Mouse (Mus musculus): ENCODE measurements around the gene Cdc42ep2. TPM values are rescaled to one million over a fixed set of nuclear protein-coding genes. Genes with fewer than 3 reads are reported as not detected.

The Cdc42ep2 gene
- polyA plus RNA-seq, 2 experiments from 2014 or later: 0.34 TPM; not detected in 1

DNA sequence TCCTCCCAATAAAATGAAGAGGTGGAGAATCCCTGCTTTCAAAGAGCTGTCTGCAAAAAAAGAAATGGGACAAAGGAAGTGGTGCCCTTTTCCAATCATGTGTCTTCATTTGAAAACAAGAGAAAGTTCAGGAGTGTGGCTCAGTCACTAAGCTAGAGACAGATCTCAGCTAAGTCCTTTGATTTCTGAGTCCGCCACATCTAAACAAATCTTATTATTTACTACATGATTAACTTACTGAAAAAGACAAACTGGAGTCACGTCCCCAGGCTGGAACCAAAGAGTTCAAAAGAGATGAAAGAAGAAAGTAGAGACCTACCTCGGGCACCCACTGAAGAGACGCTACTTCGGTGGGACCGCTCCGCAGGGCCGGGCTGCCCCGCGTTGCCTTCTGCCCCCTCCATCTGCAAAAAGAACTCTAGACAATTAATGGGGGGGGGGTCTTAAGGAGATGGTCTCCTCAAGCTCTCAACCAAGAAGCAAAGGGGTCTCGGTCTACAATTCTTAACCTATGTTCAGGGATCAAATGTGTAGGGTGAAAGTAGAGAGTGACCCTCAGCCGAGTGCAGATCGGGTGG lies 50.1 kb downstream of the Cdc42ep2 start:
- ATAC-seq: no peak

DNA sequence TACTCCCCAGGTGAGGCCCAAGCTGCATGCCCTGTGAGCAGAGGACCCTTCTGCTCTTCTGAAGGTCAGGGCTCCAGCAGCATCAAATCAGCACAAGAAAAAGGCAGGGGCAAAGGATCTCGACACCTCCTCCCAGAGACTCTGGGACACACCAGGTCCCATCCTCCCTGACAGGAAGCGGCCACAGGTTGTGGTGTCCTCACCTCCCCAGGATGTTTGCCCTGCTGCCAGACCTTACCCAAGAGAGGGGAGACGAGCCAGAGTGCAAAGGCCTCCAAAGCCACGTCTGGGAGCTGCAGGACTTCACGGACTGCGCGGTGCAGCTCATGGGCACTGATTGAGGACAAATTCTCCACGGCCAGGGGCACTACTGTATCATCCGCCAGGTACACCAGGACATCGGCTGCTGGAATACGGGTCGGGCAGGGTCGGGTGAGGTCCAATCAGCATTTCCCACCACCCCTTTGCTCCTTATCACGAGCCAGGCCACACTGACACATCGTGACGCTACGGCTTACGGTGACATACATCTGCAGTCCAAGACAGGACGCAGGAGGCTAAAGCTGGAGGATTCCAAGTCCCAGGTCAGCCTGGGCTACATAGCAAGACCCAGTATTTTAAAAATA lies 51.6 kb downstream of the Cdc42ep2 start:
- no peak for ATAC-seq

- no peak for ATAC-seq
Measured at GRCm38 (mm10) chr19:5872528-5872927, 52.1 kb downstream of the Cdc42ep2 start.

GRCm38 (mm10) chr19:5871683-5872082 lies 52.9 kb downstream of the Cdc42ep2 start:
- no peak for ATAC-seq

DNA sequence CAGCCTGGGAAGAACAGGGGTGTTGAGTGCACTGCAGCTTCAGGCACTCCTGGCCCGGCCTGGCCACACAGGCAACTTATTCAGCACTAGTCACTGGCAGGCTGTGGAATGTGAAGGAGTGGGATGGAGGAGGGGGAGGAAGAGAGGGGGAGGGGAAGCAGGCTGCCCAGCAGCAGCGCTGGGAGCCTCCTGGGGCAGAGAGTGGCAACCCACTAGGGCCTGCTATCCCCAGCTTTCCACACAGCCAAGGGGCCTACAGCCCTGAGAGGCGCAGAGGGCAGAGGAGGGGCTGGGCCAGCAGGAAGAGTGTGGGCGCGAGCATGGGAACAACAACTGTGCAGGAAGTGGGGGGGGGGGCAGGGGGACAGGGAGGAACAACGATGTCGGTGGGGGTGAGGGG lies 53.3 kb downstream of the Cdc42ep2 start:
- ATAC-seq: peak; percentile 24

- no peak for ATAC-seq
Measured at GRCm38 (mm10) chr19:5868096-5868495, 56.5 kb downstream of the Cdc42ep2 start.

Other genes starting within 250 kb of the Cdc42ep2 start
- 1 to 10 TPM; 6.3 to 8.4 TPM for gene Map3k11, start 236.1 kb downstream of the Cdc42ep2 start, polyA plus RNA-seq (2017; shearing (Covaris generic))
- 10 to 100 TPM; 21.6 to 23.9 TPM for gene Pcnx3, start 235.9 kb downstream of the Cdc42ep2 start, polyA plus RNA-seq (2017; shearing (Covaris generic))
- gene Kcnk7, start 220.4 kb downstream of the Cdc42ep2 start, polyA plus RNA-seq (2017; shearing (Covaris generic)): 1 to 10 TPM; 1.9 to 2.4 TPM
- 10 to 100 TPM; 14.4 to 20.7 TPM for gene Ehbp1l1, start 198.5 kb downstream of the Cdc42ep2 start, polyA plus RNA-seq (2017; shearing (Covaris generic))
- gene Fam89b, start 195.2 kb downstream of the Cdc42ep2 start, polyA plus RNA-seq (2017; shearing (Covaris generic)): 10 to 100 TPM; 43.5 to 55.3 TPM
- not detected for gene Ltbp3, start 183.9 kb downstream of the Cdc42ep2 start, polyA plus RNA-seq (2017; shearing (Covaris generic))
- 10 to 100 TPM; 15.1 to 19.4 TPM for gene Scyl1, start 153.4 kb downstream of the Cdc42ep2 start, polyA plus RNA-seq (2017; shearing (Covaris generic))
- 10 to 100 TPM; 62.6 to 85.3 TPM for gene Frmd8, start 49.5 kb downstream of the Cdc42ep2 start, polyA plus RNA-seq (2017; shearing (Covaris generic))
- gene Slc25a45, start 47.0 kb downstream of the Cdc42ep2 start, polyA plus RNA-seq (2017; shearing (Covaris generic)): 10 to 100 TPM; 51.6 to 73.7 TPM
- under 1 TPM; 0.51 to 0.84 TPM for gene Tigd3, start 30.7 kb downstream of the Cdc42ep2 start, polyA plus RNA-seq (2017; shearing (Covaris generic))
- gene Dpf2, start 11.8 kb downstream of the Cdc42ep2 start, polyA plus RNA-seq (2017; shearing (Covaris generic)): 100 to 1,000 TPM; 214 to 296 TPM
- gene Pola2, start 39.4 kb upstream of the Cdc42ep2 start, polyA plus RNA-seq (2017; shearing (Covaris generic)): 10 to 100 TPM; 13.8 to 15.8 TPM
- gene Slc22a20, start 61.3 kb upstream of the Cdc42ep2 start, polyA plus RNA-seq (2017; shearing (Covaris generic)): not detected
- 10 to 100 TPM; 40.2 to 45.3 TPM for gene Capn1, start 91.1 kb upstream of the Cdc42ep2 start, polyA plus RNA-seq (2017; shearing (Covaris generic))
- gene Syvn1, start 121.8 kb upstream of the Cdc42ep2 start, polyA plus RNA-seq (2017; shearing (Covaris generic)): 10 to 100 TPM; 13.4 to 17.1 TPM
- 10 to 100 TPM; 33.9 to 37.5 TPM for gene Mrpl49, start 133.0 kb upstream of the Cdc42ep2 start, polyA plus RNA-seq (2017; shearing (Covaris generic))
- 1,000 to 10,000 TPM; 2,365 to 3,114 TPM for gene Fau, start 133.0 kb upstream of the Cdc42ep2 start, polyA plus RNA-seq (2017; shearing (Covaris generic))
- gene Znhit2, start 136.4 kb upstream of the Cdc42ep2 start, polyA plus RNA-seq (2017; shearing (Covaris generic)): 1 to 10 TPM; 5.7 to 6.7 TPM
- 1 to 10 TPM; 5.5 to 7.1 TPM for gene Tm7sf2, start 143.6 kb upstream of the Cdc42ep2 start, polyA plus RNA-seq (2017; shearing (Covaris generic))
- gene Vps51, start 152.4 kb upstream of the Cdc42ep2 start, polyA plus RNA-seq (2017; shearing (Covaris generic)): 10 to 100 TPM; 27.9 to 39.0 TPM
- not detected for gene Tmem262, start 155.2 kb upstream of the Cdc42ep2 start, polyA plus RNA-seq (2017; shearing (Covaris generic))
- gene Gm28374, start 157.4 kb upstream of the Cdc42ep2 start, polyA plus RNA-seq (2017; shearing (Covaris generic)): not detected
- gene Zfpl1, start 160.1 kb upstream of the Cdc42ep2 start, polyA plus RNA-seq (2017; shearing (Covaris generic)): 10 to 100 TPM; 36.7 to 51.4 TPM
- gene Cdca5, start 160.2 kb upstream of the Cdc42ep2 start, polyA plus RNA-seq (2017; shearing (Covaris generic)): 1 to 10 TPM; 3.5 to 5.5 TPM
- not detected for gene AC131692.1, start 169.6 kb upstream of the Cdc42ep2 start, polyA plus RNA-seq (2017; shearing (Covaris generic))
- gene Naaladl1, start 181.0 kb upstream of the Cdc42ep2 start, polyA plus RNA-seq (2017; shearing (Covaris generic)): under 1 TPM in 1 of 2 experiments, not detected in 1; 0.17 TPM
- gene Sac3d1, start 193.8 kb upstream of the Cdc42ep2 start, polyA plus RNA-seq (2017; shearing (Covaris generic)): 1 to 10 TPM in 1 of 2 experiments, under 1 TPM in 1; 0.43 to 2.2 TPM
- 10 to 100 TPM; 20.9 to 26.5 TPM for gene Snx15, start 203.5 kb upstream of the Cdc42ep2 start, polyA plus RNA-seq (2017; shearing (Covaris generic))
- not detected for gene Batf2, start 216.2 kb upstream of the Cdc42ep2 start, polyA plus RNA-seq (2017; shearing (Covaris generic))
- 10 to 100 TPM; 17.1 to 31.5 TPM for gene Arl2, start 216.7 kb upstream of the Cdc42ep2 start, polyA plus RNA-seq (2017; shearing (Covaris generic))

Data from CD4-positive, CD25-positive, alpha-beta regulatory T cell, adult 4 months (primary cell).